Mouse (Mus musculus) mouse embryonic stem cell (cell line): ENCODE measurements at regions not wholly inside any gene's neighbourhood (a gene's known extent, or its start where the extent isn't known, plus 50 kb on each side); places are given as distances from the start of the nearest gene placed in this dataset.

Experiments used
- in situ Hi-C, 2 experiments: fragments of 300-500 bp; cut with MboI; formaldehyde crosslinking; loops; 1 replicate in 1 of 2; 3 replicates in 1 of 2; pipeline ENCODE4 v1.14.3; 2019 to 2020; ENCODE audit warnings: low sequenced_read_pairs in 2 of 2, low pct_unique_long_range_greater_than_20kb in 1 of 2, mixed read lengths in 1 of 2; ENCODE audit not compliant: unreplicated experiment in 1 of 2

DNA sequence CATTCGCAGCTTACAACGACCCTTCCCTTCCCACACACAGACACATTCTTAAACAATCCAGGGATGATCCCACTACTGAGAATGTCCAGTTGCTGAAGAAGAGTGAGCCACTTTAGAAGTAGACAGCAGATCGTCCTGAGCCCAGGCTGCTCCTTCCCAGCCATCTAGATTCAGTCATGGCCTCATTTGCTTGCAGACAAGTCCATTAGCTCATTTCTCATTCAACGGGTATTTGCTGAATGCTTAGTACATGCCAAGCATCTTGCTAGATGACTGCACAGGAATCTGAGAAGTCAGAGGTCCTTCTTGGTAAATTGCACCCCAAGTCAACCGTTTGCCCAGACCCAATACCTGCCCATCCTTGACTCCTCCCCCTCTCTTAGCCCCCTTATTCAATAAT, 57.8 kb downstream of the Ier5 start:
- in situ Hi-C loops, result loop anchor here (10.0 to 25.0 kb wide), 4 partner anchors 93 to 671 kb away; partner anchors contain the start of gene Mr1 (in 1 of the 2)

- in situ Hi-C loops, result loop anchor here (10.0 to 25.0 kb wide), 4 partner anchors 94 to 671 kb away; partner anchors contain the start of gene Mr1 (in 1 of the 2)
Observed at GRCm38 (mm10) chr1:155040939-155041371, 58.5 kb downstream of the Ier5 start.

DNA sequence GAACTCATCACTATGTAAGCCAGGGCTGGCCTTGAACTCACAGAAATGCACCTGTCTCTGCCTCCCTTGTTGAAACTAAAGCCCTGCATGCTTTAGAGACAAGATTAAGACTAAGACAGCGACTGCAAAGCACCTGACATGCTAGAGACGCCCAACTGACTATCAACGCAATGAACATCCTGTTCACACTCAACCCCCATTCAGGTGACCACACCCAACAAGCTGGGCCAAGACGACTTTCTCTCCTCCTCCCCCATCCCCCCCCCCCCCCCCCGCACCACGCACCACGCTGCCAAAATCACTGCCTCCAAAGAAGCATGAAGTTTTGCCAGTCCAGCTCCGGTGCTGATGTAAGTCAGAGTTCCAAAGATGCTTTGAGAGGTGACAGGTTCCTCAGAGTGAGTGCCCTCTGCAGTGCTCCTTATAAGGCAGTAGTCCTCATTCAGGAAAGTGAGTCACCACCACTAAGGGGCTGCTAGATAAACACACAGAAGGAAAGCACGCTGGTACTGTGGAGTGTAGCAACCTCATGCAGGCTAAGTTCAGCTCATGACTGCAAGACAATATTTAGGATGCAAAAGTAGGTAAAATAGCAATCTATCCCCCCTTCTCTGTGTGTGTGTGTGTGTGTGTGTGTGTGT, 59.2 kb downstream of the Ier5 start:
- in situ Hi-C loops, result loop anchor here (10.0 to 25.0 kb wide), 4 partner anchors 95 to 672 kb away; partner anchors contain the start of gene Mr1 (in 1 of the 2)

- in situ Hi-C loops, result loop anchor here (10.0 to 25.0 kb wide), 5 partner anchors 98 to 673 kb away; partner anchors contain the start of gene Mr1 (in 1 of the 2)
Observed at GRCm38 (mm10) chr1:155038631-155039625, 60.5 kb downstream of the Ier5 start.

GRCm38 (mm10) chr1:155037479-155037878, 62.0 kb downstream of the Ier5 start:
- in situ Hi-C loops, result loop anchor here (10.0 to 25.0 kb wide), 5 partner anchors 100 to 675 kb away; partner anchors contain the start of gene Mr1 (in 1 of the 2)

GRCm38 (mm10) chr1:155030908-155031307, 68.5 kb downstream of the Ier5 start:
- in situ Hi-C loops, result loop anchor here (5.0 to 25.0 kb wide), 7 partner anchors 106 to 681 kb away; partner anchors contain the start of gene Mr1 (in 1 of the 2)

DNA sequence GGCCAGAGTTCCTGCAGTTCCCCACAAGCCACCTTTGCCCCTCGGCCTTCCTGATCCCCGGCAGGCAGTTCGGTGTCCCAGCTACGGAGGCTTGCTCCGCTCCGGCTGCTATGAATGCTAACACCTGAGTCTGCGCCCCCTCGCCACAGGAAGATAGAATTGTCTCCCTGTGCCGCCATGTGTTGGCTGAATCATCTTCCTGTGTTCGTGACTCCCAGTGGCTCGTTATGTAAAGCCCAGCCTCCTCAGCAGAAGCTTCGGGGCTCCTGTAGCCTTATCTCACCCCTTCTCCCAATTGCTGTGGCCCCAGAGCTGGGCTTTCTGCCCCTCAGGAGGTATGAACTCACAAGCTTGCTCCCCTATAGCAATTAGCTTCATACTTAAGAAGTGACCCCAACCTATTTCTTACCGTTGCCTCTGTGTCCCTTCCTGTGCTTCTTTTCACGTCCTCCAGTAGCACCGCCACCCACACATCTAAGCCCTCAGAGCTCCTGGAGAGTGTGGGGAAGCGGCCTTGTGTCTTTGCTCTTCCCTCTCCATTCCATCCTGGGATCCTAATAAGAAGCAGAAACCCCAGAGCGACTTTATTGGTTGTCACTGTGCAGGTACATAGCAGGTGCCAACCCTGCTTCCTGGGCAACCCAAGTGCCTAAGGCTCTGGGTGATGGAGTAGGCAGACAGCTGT, 70.1 kb downstream of the Ier5 start:
- in situ Hi-C loops, result loop anchor here (25.0 kb wide), 3 partner anchors 108 to 683 kb away; partner anchors contain the start of gene Mr1 (in 1 of the 2)

GRCm38 (mm10) chr1:155028735-155029134, 70.7 kb downstream of the Ier5 start:
- in situ Hi-C loops, result loop anchor here (25.0 kb wide), 3 partner anchors 109 to 684 kb away; partner anchors contain the start of gene Mr1 (in 1 of the 2)

GRCm38 (mm10) chr1:155028147-155028546, 71.3 kb downstream of the Ier5 start:
- in situ Hi-C loops, result loop anchor here (25.0 kb wide), 3 partner anchors 109 to 684 kb away; partner anchors contain the start of gene Mr1 (in 1 of the 2)

DNA sequence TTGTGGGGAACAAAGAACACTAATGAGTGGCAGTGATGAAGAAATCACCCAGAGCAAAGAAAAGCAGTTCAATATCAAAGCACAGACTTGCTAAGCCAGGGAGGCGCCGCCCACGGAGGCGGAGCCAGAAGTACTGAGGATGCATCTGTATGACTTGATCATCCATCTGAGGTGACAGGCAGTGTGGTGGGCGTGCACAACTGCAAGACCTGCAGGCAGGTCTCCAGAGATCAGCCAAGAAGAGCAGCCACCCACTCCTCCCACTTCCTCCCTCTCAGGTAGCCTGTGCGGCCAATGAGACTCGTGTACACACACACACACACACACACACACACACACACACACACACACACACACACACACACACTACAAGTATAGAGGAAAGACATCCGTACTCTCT, 71.9 kb downstream of the Ier5 start:
- in situ Hi-C loops, result loop anchor here (25.0 kb wide), 3 partner anchors 110 to 685 kb away; partner anchors contain the start of gene Mr1 (in 1 of the 2)

GRCm38 (mm10) chr1:155025862-155026478, 73.5 kb downstream of the Ier5 start:
- in situ Hi-C loops, result loop anchor here (25.0 kb wide), 3 partner anchors 111 to 686 kb away; partner anchors contain the start of gene Mr1 (in 1 of the 2)

DNA sequence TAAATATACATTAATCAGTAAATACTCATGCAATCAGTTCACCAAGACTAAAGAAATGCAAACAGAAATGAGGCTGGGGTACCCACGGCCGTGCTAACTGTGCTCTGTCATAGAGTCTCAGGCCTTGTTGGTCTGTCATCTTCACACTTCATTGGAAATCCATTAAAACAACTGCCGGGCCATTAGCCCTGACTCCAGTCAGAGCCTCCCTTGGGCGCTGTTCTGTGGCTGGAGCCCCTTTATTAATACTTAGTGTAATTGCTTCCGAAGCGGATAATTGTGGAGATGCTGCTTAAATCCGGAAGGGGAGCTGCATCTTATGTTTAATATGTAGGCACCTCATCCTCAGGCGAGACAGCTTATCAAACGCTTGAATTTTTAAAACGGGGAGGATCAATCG, 76.1 kb downstream of the Ier5 start:
- in situ Hi-C loops, result loop anchor here in 1 of 2 experiments (25.0 kb wide), 1 partner anchor 736 kb away; no protein-coding TSS in a partner anchor

- in situ Hi-C loops, result loop anchor here in 1 of 2 experiments (25.0 kb wide), 1 partner anchor 728 kb away; no protein-coding TSS in a partner anchor
Observed at GRCm38 (mm10) chr1:155015669-155016068, 83.8 kb downstream of the Ier5 start.

DNA sequence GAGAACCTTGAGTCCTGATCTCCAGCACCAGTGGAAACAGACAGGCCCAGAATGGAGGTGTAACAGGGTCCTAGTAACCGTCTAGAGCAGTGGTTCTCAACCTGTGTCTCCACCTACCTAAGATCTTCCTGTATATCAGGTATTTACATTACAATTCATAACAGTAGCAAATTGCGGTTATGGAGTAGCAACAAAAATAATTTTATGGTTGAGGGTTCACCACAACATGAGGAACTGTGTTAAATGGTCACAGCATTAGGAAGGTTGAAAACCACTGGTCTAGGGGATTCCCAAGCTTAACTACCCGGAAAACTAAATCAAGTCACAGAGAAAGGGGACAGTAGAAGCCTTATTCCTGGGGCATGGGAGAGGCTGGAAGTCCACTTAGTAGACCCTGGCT, 84.5 kb downstream of the Ier5 start:
- in situ Hi-C loops, result loop anchor here in 1 of 2 experiments (25.0 kb wide), 1 partner anchor 728 kb away; no protein-coding TSS in a partner anchor

DNA sequence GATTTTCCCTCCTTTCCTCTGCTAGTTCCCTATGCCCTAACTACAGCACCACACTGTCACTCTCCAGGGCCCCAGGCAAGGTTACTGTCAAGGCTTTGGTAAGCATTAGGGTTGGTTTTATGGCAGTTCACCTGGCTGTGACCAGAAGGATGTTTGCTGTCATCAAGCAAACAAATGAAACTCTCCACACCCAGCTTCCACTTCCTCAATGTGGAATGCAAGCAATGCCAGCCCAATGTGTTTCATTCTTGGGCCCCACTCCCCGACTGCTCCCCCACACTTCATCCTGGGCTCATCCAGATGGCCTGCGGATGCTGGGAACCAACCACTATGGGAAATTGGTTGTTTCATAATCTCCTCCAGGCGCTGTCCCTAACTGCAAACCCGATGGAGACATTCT, 85.7 kb downstream of the Ier5 start:
- in situ Hi-C loops, result loop anchor here in 1 of 2 experiments (25.0 kb wide), 1 partner anchor 726 kb away; no protein-coding TSS in a partner anchor

DNA sequence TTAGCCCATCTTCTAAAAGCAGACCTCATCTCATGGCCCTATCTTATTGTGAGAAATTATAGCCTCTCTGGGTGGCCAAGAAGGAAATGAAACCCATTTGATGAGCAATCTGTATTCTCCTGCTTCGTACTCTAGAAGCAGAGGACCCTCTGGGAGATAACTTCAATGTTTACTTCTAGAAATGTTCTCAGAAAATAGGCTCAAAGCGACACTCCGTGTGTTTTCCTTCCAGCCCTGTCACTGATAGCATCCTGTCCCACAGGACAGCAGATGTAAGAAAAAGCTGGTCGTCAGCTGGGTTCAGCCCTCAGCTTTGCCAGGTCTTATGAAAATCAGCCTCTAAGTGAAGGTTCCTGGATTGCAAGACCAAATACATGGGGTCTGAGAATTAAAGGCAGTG, 86.1 kb downstream of the Ier5 start:
- in situ Hi-C loops, result loop anchor here in 1 of 2 experiments (25.0 kb wide), 1 partner anchor 726 kb away; no protein-coding TSS in a partner anchor
